14 mouse cellular contexts compared by ENCODE assay signal in the genomic region with DNA sequence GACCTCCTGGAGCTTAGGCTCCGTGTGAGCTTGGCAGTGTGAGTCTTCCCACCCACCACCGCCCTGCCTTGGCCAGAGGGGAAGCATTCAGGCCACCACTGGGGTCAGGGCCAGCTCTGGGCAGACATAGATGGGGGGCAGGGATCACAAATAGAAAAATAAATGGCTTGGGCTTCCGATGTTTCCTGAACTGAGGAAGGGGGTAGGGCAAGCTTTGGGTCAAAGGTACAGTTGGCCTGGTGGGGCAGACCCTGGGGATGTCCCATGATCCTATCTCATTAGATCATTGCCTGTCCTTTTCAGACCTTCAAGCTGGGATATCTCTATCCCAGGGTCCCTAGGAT. TPM values are rescaled to one million over a fixed set of nuclear protein-coding genes. Genes with fewer than 3 reads are reported as not detected.
DNase-seq lines count a peak whose midpoint lies in the region; ATAC-seq and TF ChIP-seq lines count a peak whose summit lies in the region.
"Had no signal": no experiment of that assay in that cellular context is flagged by ENCODE, and none has a peak within 500 bp of the region (broad histone marks: within the 10 kb centered on the region; RNA-seq: fewer than 3 reads in every experiment).

No protein-coding gene starts in this region.

- no peak for TF ChIP-seq EP300 in heart, postnatal 0 days (IDR thresholded peaks at IDR 0.05; ENCODE audit: low read depth)

- no peak for TF ChIP-seq POLR2A in lung, adult 2 months (IDR thresholded peaks at IDR 0.05; ENCODE audit: borderline replicate concordance, extremely low read depth, low read depth, low read length)

- no peak overlapping the region for H3K4me3 ChIP-seq in hindbrain, embryonic 13.5 days
- H3K4me3 ChIP-seq in hindbrain, embryonic 11.5 days (ENCODE audit: low read depth, low read length), result no peak overlapping the region
- H3K4me3 ChIP-seq in heart, postnatal 0 days (ENCODE audit: low read depth, low read length), result no peak overlapping the region
- no peak overlapping the region for H3K4me3 ChIP-seq in lung, adult 2 months (replicated peaks; ENCODE audit: extremely low read depth, low read depth, low read length)

- DNase-seq in adrenal gland, adult (ENCODE audit: inconsistent age in 2 of 2, low spot score in 1 of 2), result peak; percentile 48 to 68
- DNase-seq in adrenal gland, postnatal 4 days (ENCODE audit: low spot score in 2 of 2), result no peak
- no peak for DNase-seq in hindbrain, embryonic 11.5 days (ENCODE audit: low spot score)
- no peak for DNase-seq in heart, postnatal 0 days (ENCODE audit: low spot score)
- DNase-seq in lung, adult 2 months, result peak; percentile 28
- DNase-seq in B cell, adult 2 months, result no peak
- DNase-seq in thymus, postnatal 4 days, result no peak
- DNase-seq: embryo, embryonic 11 days had no signal

- peaks cover 53% of the 10 kb centered on the region for H3K4me1 ChIP-seq in hindbrain, embryonic 13.5 days (replicated peaks)
- H3K4me1 ChIP-seq in hindbrain, embryonic 11.5 days (replicated peaks; ENCODE audit: control insufficient read depth, insufficient read depth, low read length), result peaks cover 7% of the 10 kb centered on the region
- H3K4me1 ChIP-seq in heart, postnatal 0 days (ENCODE audit: control insufficient read depth, insufficient read depth), result peaks cover 5% of the 10 kb centered on the region; the same call in 1 of the 2 replicates
- peaks cover 20% of the 10 kb centered on the region for H3K4me1 ChIP-seq in lung, adult 2 months (ENCODE audit: control insufficient read depth, insufficient read depth, low read length)

- H3K4me2 ChIP-seq in hindbrain, embryonic 13.5 days, result no peak overlapping the region
- H3K4me2 ChIP-seq in hindbrain, embryonic 11.5 days (replicated peaks; ENCODE audit: low read depth, low read length), result no peak overlapping the region
- no peak overlapping the region for H3K4me2 ChIP-seq in heart, postnatal 0 days (ENCODE audit: low read depth, low read length)
- H3K4me2 ChIP-seq: midbrain, embryonic 11.5 days had no signal

- peak overlapping the region; percentile 40; the same call in 1 of the 2 replicates for H3K27ac ChIP-seq in hindbrain, embryonic 13.5 days
- H3K27ac ChIP-seq in hindbrain, embryonic 11.5 days (ENCODE audit: low read depth, low read length), result no peak overlapping the region
- H3K27ac ChIP-seq in heart, postnatal 0 days (ENCODE audit: low read depth), result peak overlapping the region; percentile 73

- H3K27me3 ChIP-seq in hindbrain, embryonic 13.5 days, result peaks cover 19% of the 10 kb centered on the region
- peaks cover 1% of the 10 kb centered on the region for H3K27me3 ChIP-seq in hindbrain, embryonic 11.5 days (ENCODE audit: control insufficient read depth, insufficient read depth, low read length)
- peaks cover 16% of the 10 kb centered on the region for H3K27me3 ChIP-seq in heart, postnatal 0 days (ENCODE audit: control insufficient read depth, insufficient read depth, low read length)

- TF ChIP-seq CTCF in heart, postnatal 0 days (IDR thresholded peaks at IDR 0.05; ENCODE audit: low read depth), result no peak
- TF ChIP-seq CTCF in lung, adult 2 months (IDR thresholded peaks at IDR 0.05; ENCODE audit: insufficient read depth, low read length), result no peak

- no peak overlapping the region for H3K9ac ChIP-seq in hindbrain, embryonic 13.5 days
- H3K9ac ChIP-seq in hindbrain, embryonic 11.5 days (ENCODE audit: low read depth, low read length), result no peak overlapping the region
- no peak overlapping the region for H3K9ac ChIP-seq in heart, postnatal 0 days (replicated peaks; ENCODE audit: low read depth, low read length)

- ATAC-seq in hindbrain, embryonic 13.5 days (ENCODE audit: low FRiP score), result no peak
- ATAC-seq in hindbrain, embryonic 11.5 days (ENCODE audit: low FRiP score), result no peak
- ATAC-seq in heart, postnatal 0 days (ENCODE audit: insufficient read depth, low read depth), result no peak
- ATAC-seq: hindbrain, embryonic 16.5 days had no signal

- 56% methylated on average over 3 of the region's 3 CpGs for WGBS in hindbrain, embryonic 13.5 days
- WGBS in hindbrain, embryonic 11.5 days, result 57% methylated on average over 3 of the region's 3 CpGs
- 41% methylated on average over 3 of the region's 3 CpGs for WGBS in heart, postnatal 0 days
- 35% methylated on average over 3 of the region's 3 CpGs for WGBS in lung, adult 2 months

- no peaks in the 10 kb centered on the region for H3K36me3 ChIP-seq in hindbrain, embryonic 13.5 days
- H3K36me3 ChIP-seq in hindbrain, embryonic 11.5 days (ENCODE audit: control insufficient read depth, insufficient read depth, low read length), result no peaks in the 10 kb centered on the region
- H3K36me3 ChIP-seq in heart, postnatal 0 days (replicated peaks; ENCODE audit: control insufficient read depth, insufficient read depth, low read length), result no peaks in the 10 kb centered on the region

- H3K9me3 ChIP-seq in hindbrain, embryonic 13.5 days, result no peaks in the 10 kb centered on the region
- no peaks in the 10 kb centered on the region for H3K9me3 ChIP-seq in hindbrain, embryonic 11.5 days (ENCODE audit: control insufficient read depth, low read length)
- H3K9me3 ChIP-seq in heart, postnatal 0 days (replicated peaks; ENCODE audit: control insufficient read depth, low read length), result no peaks in the 10 kb centered on the region

RNA-seq across cellular contexts. Expression of gene Tcea2, which starts 2.4 kb away (rescaled TPM):
- 10 to 100 TPM; 23.6 to 24.3 TPM for total RNA-seq in adrenal gland, postnatal 4 days (2021)
- 36.0 and 42.4 TPM in 2 replicates for polyA plus RNA-seq in hindbrain, embryonic 13.5 days (2015; fragmentation: Nextera tagmentation; extraction: Ambion mirVana)
- 20.7 and 21.2 TPM in 2 replicates for polyA plus RNA-seq in hindbrain, embryonic 11.5 days (2014; fragmentation: Nextera tagmentation; extraction: Ambion mirVana)
- total RNA-seq in heart, postnatal 0 days (2014; rRNA removed; ENCODE audit: low replicate concordance), result 19.6 and 21.9 TPM in 2 replicates
- 15.2 and 16.2 TPM in 2 replicates for polyA plus RNA-seq in heart, postnatal 0 days (2015; fragmentation: Nextera tagmentation; extraction: Ambion mirVana)
- polyA plus RNA-seq in lung, adult 2 months (2012; rRNA removed), result 9.9 and 15.7 TPM in 2 replicates

RNA-seq across cellular contexts. Expression of gene Sox18, which starts 6.3 kb away (rescaled TPM):
- total RNA-seq in adrenal gland, postnatal 4 days (2021), result 10 to 100 TPM; 45.2 to 47.3 TPM
- 19.1 and 20.2 TPM in 2 replicates for polyA plus RNA-seq in hindbrain, embryonic 13.5 days (2015; fragmentation: Nextera tagmentation; extraction: Ambion mirVana)
- 17.0 and 17.1 TPM in 2 replicates for polyA plus RNA-seq in hindbrain, embryonic 11.5 days (2014; fragmentation: Nextera tagmentation; extraction: Ambion mirVana)
- 31.8 and 69.4 TPM in 2 replicates for total RNA-seq in heart, postnatal 0 days (2014; rRNA removed; ENCODE audit: low replicate concordance)
- 53.1 and 54.5 TPM in 2 replicates for polyA plus RNA-seq in heart, postnatal 0 days (2015; fragmentation: Nextera tagmentation; extraction: Ambion mirVana)
- 393 and 460 TPM in 2 replicates for polyA plus RNA-seq in lung, adult 2 months (2012; rRNA removed)
- total RNA-seq: neutrophil, adult 5-6 weeks had no signal

RNA-seq across cellular contexts. Expression of gene Rgs19, which starts 16.1 kb away (rescaled TPM):
- 10 to 100 TPM; 30.2 to 31.1 TPM for total RNA-seq in adrenal gland, postnatal 4 days (2021)
- polyA plus RNA-seq in hindbrain, embryonic 13.5 days (2015; fragmentation: Nextera tagmentation; extraction: Ambion mirVana), result 43.6 and 44.4 TPM in 2 replicates
- polyA plus RNA-seq in hindbrain, embryonic 11.5 days (2014; fragmentation: Nextera tagmentation; extraction: Ambion mirVana), result 62.2 and 63.7 TPM in 2 replicates
- 12.4 and 72.1 TPM in 2 replicates for total RNA-seq in heart, postnatal 0 days (2014; rRNA removed; ENCODE audit: low replicate concordance)
- 13.2 and 16.4 TPM in 2 replicates for polyA plus RNA-seq in heart, postnatal 0 days (2015; fragmentation: Nextera tagmentation; extraction: Ambion mirVana)
- polyA plus RNA-seq in lung, adult 2 months (2012; rRNA removed), result 77.2 and 82.8 TPM in 2 replicates

RNA-seq across cellular contexts. Expression of gene Lkaaear1, which starts 20.5 kb away (rescaled TPM):
- not detected for total RNA-seq in adrenal gland, postnatal 4 days (2021)
- not detected in 2 replicates for polyA plus RNA-seq in hindbrain, embryonic 13.5 days (2015; fragmentation: Nextera tagmentation; extraction: Ambion mirVana)
- not detected in 2 replicates for polyA plus RNA-seq in hindbrain, embryonic 11.5 days (2014; fragmentation: Nextera tagmentation; extraction: Ambion mirVana)
- total RNA-seq in heart, postnatal 0 days (2014; rRNA removed; ENCODE audit: low replicate concordance), result not detected in 2 replicates
- not detected in 2 replicates for polyA plus RNA-seq in heart, postnatal 0 days (2015; fragmentation: Nextera tagmentation; extraction: Ambion mirVana)
- not detected in 2 replicates for polyA plus RNA-seq in lung, adult 2 months (2012; rRNA removed)
- total RNA-seq: left cerebral cortex, postnatal 36 days; neutrophil, adult 5-6 weeks had no signal
- polyA plus RNA-seq: brain, embryonic 14.5 days; hindbrain, embryonic 16.5 days; midbrain, embryonic 11.5 days had no signal

RNA-seq across cellular contexts. Expression of gene Gm29797, which starts 20.9 kb away (rescaled TPM):
- total RNA-seq in adrenal gland, postnatal 4 days (2021), result under 1 TPM; 0.42 TPM
- polyA plus RNA-seq in hindbrain, embryonic 13.5 days (2015; fragmentation: Nextera tagmentation; extraction: Ambion mirVana), result 0.27 TPM in 1 of 2 replicates, not detected in the other
- 0.35 TPM in 1 of 2 replicates, not detected in the other for polyA plus RNA-seq in hindbrain, embryonic 11.5 days (2014; fragmentation: Nextera tagmentation; extraction: Ambion mirVana)
- total RNA-seq in heart, postnatal 0 days (2014; rRNA removed; ENCODE audit: low replicate concordance), result not detected in 2 replicates
- polyA plus RNA-seq in heart, postnatal 0 days (2015; fragmentation: Nextera tagmentation; extraction: Ambion mirVana), result not detected in 2 replicates
- not detected in 2 replicates for polyA plus RNA-seq in lung, adult 2 months (2012; rRNA removed)
- total RNA-seq: neutrophil, adult 5-6 weeks had no signal
- polyA plus RNA-seq: hindbrain, embryonic 16.5 days; midbrain, embryonic 11.5 days had no signal

Comparison
In these comparisons a context has a peak if more than half of its experiments do, and no peak if none do; other contexts are left out.
1. DNase-seq: peak in adrenal gland, adult (2 of 2) and lung, adult 2 months (single experiment); none in adrenal gland, postnatal 4 days (0 of 2), hindbrain, embryonic 11.5 days (single experiment), heart, postnatal 0 days (single experiment), B cell, adult 2 months (0 of 2) and thymus, postnatal 4 days (single experiment).